9 mouse cellular contexts compared by ENCODE assay signal in the genomic region with DNA sequence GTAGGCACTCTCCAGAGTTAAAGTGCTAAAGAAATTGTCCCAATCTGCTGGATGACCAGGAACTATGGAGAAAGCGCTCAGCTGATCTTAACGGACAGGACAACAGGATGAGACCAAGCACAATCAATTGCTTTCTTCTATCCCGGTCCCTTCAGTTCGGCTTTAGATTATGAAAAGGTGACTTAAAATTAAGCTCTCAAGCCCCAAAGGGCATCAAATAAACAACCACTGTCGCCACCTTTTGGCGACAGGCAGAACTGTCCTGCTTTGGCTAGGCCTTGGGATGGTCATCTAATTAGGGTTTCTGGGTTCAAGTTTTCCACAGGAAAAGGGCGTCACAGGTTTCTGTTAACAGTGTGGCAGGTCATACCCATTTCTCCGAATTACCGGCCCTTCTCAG.
DNase-seq lines count a peak whose midpoint lies in the region; ATAC-seq and TF ChIP-seq lines count a peak whose summit lies in the region.
"Had no signal": no experiment of that assay in that cellular context is flagged by ENCODE, and none has a peak within 500 bp of the region (broad histone marks: within the 10 kb centered on the region; RNA-seq: fewer than 3 reads in every experiment).

No protein-coding gene starts in this region.

- H3K4me1 ChIP-seq in liver, embryonic 14.5 days (replicated peaks; ENCODE audit: control insufficient read depth in 2 of 2, insufficient read depth in 2 of 2, low read length in 1 of 2) = no peaks in the 10 kb centered on the region; a peak in 1 of 4 replicates
- no peaks in the 10 kb centered on the region for H3K4me1 ChIP-seq in liver, embryonic 11.5 days (replicated peaks; ENCODE audit: control insufficient read depth, insufficient read depth, low read length)
- H3K4me1 ChIP-seq in bone marrow macrophage, adult 2 months (ENCODE audit: control insufficient read depth, insufficient read depth, low read length) = 0 out of 2 replicates have a peak, but pooled peaks cover 2% of the 10 kb centered on the region
- no peaks in the 10 kb centered on the region for H3K4me1 ChIP-seq in embryonic fibroblast, embryonic 13.5 days (ENCODE audit: control insufficient read depth, insufficient read depth, low read length)
- H3K4me1 ChIP-seq in lung, embryonic 14.5 days (ENCODE audit: insufficient read depth) = no peaks in the 10 kb centered on the region
- H3K4me1 ChIP-seq: limb, embryonic 15.5 days had no signal

- H3K9me3 ChIP-seq in liver, embryonic 14.5 days (ENCODE audit: control insufficient read depth, low read length) = no peaks in the 10 kb centered on the region
- no peaks in the 10 kb centered on the region for H3K9me3 ChIP-seq in liver, embryonic 11.5 days (ENCODE audit: control insufficient read depth, low read length)
- H3K9me3 ChIP-seq in lung, embryonic 14.5 days (ENCODE audit: low read depth, low read length) = no peaks in the 10 kb centered on the region
- H3K9me3 ChIP-seq: limb, embryonic 15.5 days had no signal

- ATAC-seq in liver, embryonic 14.5 days (ENCODE audit: insufficient read depth) = no peak
- no peak for ATAC-seq in liver, embryonic 11.5 days (replicated peaks; ENCODE audit: low FRiP score)
- no peak for ATAC-seq in lung, embryonic 14.5 days (ENCODE audit: insufficient read depth)
- no peak for ATAC-seq in CD4-positive, CD25-positive, alpha-beta regulatory T cell, adult 4 months

- no peak overlapping the region for H3K27ac ChIP-seq in liver, embryonic 14.5 days
- no peak overlapping the region for H3K27ac ChIP-seq in liver, embryonic 11.5 days (ENCODE audit: low read depth, low read length)
- H3K27ac ChIP-seq in bone marrow macrophage, adult 2 months (ENCODE audit: insufficient read depth, low read depth, low read length) = no peak overlapping the region
- H3K27ac ChIP-seq in embryonic fibroblast, embryonic 13.5 days (ENCODE audit: insufficient read depth, low read length) = no peak overlapping the region
- no peak overlapping the region for H3K27ac ChIP-seq in lung, embryonic 14.5 days (ENCODE audit: low read depth)
- H3K27ac ChIP-seq: limb, embryonic 15.5 days had no signal

- 47% methylated on average over 9 of the region's 9 CpGs for whole genome bisulfite sequencing in liver, embryonic 14.5 days (ENCODE audit: insufficient replicate concordance)
- WGBS in liver, embryonic 11.5 days = 61% methylated on average over 9 of the region's 9 CpGs
- 64% methylated on average over 9 of the region's 9 CpGs for WGBS in lung, embryonic 14.5 days

- H3K36me3 ChIP-seq in liver, embryonic 14.5 days (replicated peaks; ENCODE audit: control insufficient read depth, insufficient read depth, low read depth) = no peaks in the 10 kb centered on the region
- no peaks in the 10 kb centered on the region for H3K36me3 ChIP-seq in liver, embryonic 11.5 days (ENCODE audit: control insufficient read depth, insufficient read depth, low read length)
- H3K36me3 ChIP-seq in lung, embryonic 14.5 days (ENCODE audit: insufficient read depth) = no peaks in the 10 kb centered on the region
- H3K36me3 ChIP-seq: limb, embryonic 15.5 days had no signal

- H3K9ac ChIP-seq in liver, embryonic 14.5 days (replicated peaks) = no peak overlapping the region
- no peak overlapping the region for H3K9ac ChIP-seq in liver, embryonic 11.5 days (ENCODE audit: low read depth, low read length)
- no peak overlapping the region for H3K9ac ChIP-seq in lung, embryonic 14.5 days
- H3K9ac ChIP-seq: limb, embryonic 15.5 days had no signal

- DNase-seq in adrenal gland, adult (ENCODE audit: inconsistent age in 2 of 2, low spot score in 1 of 2) = peak; percentile 43 to 84
- no peak for DNase-seq in adrenal gland, adult 8-10 months
- DNase-seq in liver, embryonic 14.5 days (ENCODE audit: low read depth in 3 of 3, low spot score in 3 of 3) = no peak
- DNase-seq in liver, embryonic 11.5 days (ENCODE audit: low spot score) = no peak
- peak; percentile 59 for DNase-seq in lung, embryonic 14.5 days

- TF ChIP-seq CTCF in liver, embryonic 14.5 days (IDR thresholded peaks at IDR 0.05; ENCODE audit: low read depth) = peak; percentile 59
- TF ChIP-seq CTCF in bone marrow macrophage, adult 2 months (IDR thresholded peaks at IDR 0.05; ENCODE audit: low read depth, low read length) = peak; percentile 14; the same call in 1 of the 2 replicates
- TF ChIP-seq CTCF in embryonic fibroblast, embryonic 13.5 days (IDR thresholded peaks at IDR 0.05; ENCODE audit: borderline replicate concordance, insufficient read depth, low read length) = peak; percentile 39; the same call in 1 of the 2 replicates
- TF ChIP-seq CTCF in lung, embryonic 14.5 days (IDR thresholded peaks at IDR 0.05; ENCODE audit: low read depth) = peak; percentile 69

- TF ChIP-seq EP300 in liver, embryonic 14.5 days (IDR thresholded peaks at IDR 0.05; ENCODE audit: low read depth) = no peak

- no peak overlapping the region for H3K4me3 ChIP-seq in liver, embryonic 14.5 days (ENCODE audit: insufficient read depth in 1 of 2, low read depth in 2 of 2, low read length in 2 of 2)
- no peak overlapping the region for H3K4me3 ChIP-seq in liver, embryonic 11.5 days (ENCODE audit: low read depth, low read length)
- no peak overlapping the region for H3K4me3 ChIP-seq in bone marrow macrophage, adult 2 months (ENCODE audit: insufficient read depth, low read length)
- H3K4me3 ChIP-seq in embryonic fibroblast, embryonic 13.5 days (ENCODE audit: insufficient read depth, low read length) = no peak overlapping the region
- no peak overlapping the region for H3K4me3 ChIP-seq in lung, embryonic 14.5 days (ENCODE audit: low read depth, low read length)
- H3K4me3 ChIP-seq: limb, embryonic 15.5 days had no signal

- no peak overlapping the region for H3K4me2 ChIP-seq in liver, embryonic 14.5 days (ENCODE audit: low read depth)
- H3K4me2 ChIP-seq in liver, embryonic 11.5 days = no peak overlapping the region
- H3K4me2 ChIP-seq in lung, embryonic 14.5 days = no peak overlapping the region
- H3K4me2 ChIP-seq: limb, embryonic 15.5 days had no signal

- H3K27me3 ChIP-seq in liver, embryonic 14.5 days (ENCODE audit: control insufficient read depth, insufficient read depth, low read length) = no peaks in the 10 kb centered on the region
- no peaks in the 10 kb centered on the region for H3K27me3 ChIP-seq in liver, embryonic 11.5 days (replicated peaks; ENCODE audit: control insufficient read depth, insufficient read depth, low read length)
- H3K27me3 ChIP-seq in lung, embryonic 14.5 days (ENCODE audit: insufficient read depth, low read length) = no peaks in the 10 kb centered on the region
- H3K27me3 ChIP-seq: limb, embryonic 15.5 days had no signal

- no peak for TF ChIP-seq POLR2A in bone marrow macrophage, adult 2 months (IDR thresholded peaks at IDR 0.05; ENCODE audit: borderline replicate concordance, low read depth, low read length)
- no peak for TF ChIP-seq POLR2A in embryonic fibroblast, embryonic 13.5 days (IDR thresholded peaks at IDR 0.05; ENCODE audit: low read depth, low read length)

Comparison
In these comparisons a context has a peak if more than half of its experiments do, and no peak if none do; other contexts are left out.
1. DNase-seq: peak in adrenal gland, adult (2 of 2) and lung, embryonic 14.5 days (single experiment); none in adrenal gland, adult 8-10 months (single experiment), liver, embryonic 14.5 days (0 of 3) and liver, embryonic 11.5 days (single experiment).
2. CTCF ChIP-seq: peak in every context shown above with its lines; median percentile 69 in lung, embryonic 14.5 days; 59 in liver, embryonic 14.5 days; 39 in embryonic fibroblast, embryonic 13.5 days; 14 in bone marrow macrophage, adult 2 months.